Mouse (Mus musculus) ovary, postnatal 14 days (tissue): ENCODE results near the gene Lyzl4.

Experiments
- DNase-seq: peaks from one replicate; pipeline ENCODE4 v3.0.0; 2022; ENCODE audit warnings: low spot score

The Lyzl4 gene

GRCm38 (mm10) chr9:121642001-121642400, at the start of gene Lyzl4:
TSS of gene Lyzl4 (minus strand) at chr9:121642096.
- peak; percentile 73 for DNase-seq

- no peak for DNase-seq
Observed at GRCm38 (mm10) chr9:121690734-121691133, 48.8 kb upstream of the Lyzl4 start.

GRCm38 (mm10) chr9:121690200-121690651, 48.3 kb upstream of the Lyzl4 start:
- no peak for DNase-seq

- no peak for DNase-seq
Observed at GRCm38 (mm10) chr9:121684702-121685101, 42.8 kb upstream of the Lyzl4 start.

- no peak for DNase-seq
Observed at GRCm38 (mm10) chr9:121682037-121682680, 40.3 kb upstream of the Lyzl4 start.

- no peak for DNase-seq
Observed at GRCm38 (mm10) chr9:121681191-121681590, 39.3 kb upstream of the Lyzl4 start.

GRCm38 (mm10) chr9:121679549-121679948, 37.7 kb upstream of the Lyzl4 start:
- DNase-seq: peak; percentile 37

- no peak for DNase-seq
Observed at GRCm38 (mm10) chr9:121677476-121677875, 35.6 kb upstream of the Lyzl4 start.

GRCm38 (mm10) chr9:121677069-121677468, 35.2 kb upstream of the Lyzl4 start:
- no peak for DNase-seq

GRCm38 (mm10) chr9:121675556-121675955, 33.7 kb upstream of the Lyzl4 start:
- no peak for DNase-seq

GRCm38 (mm10) chr9:121675011-121675410, 33.1 kb upstream of the Lyzl4 start:
- DNase-seq: no peak

- DNase-seq: no peak
Observed at GRCm38 (mm10) chr9:121673716-121674115, 31.8 kb upstream of the Lyzl4 start.

- DNase-seq: no peak
Observed at GRCm38 (mm10) chr9:121672311-121672710, 30.4 kb upstream of the Lyzl4 start.

- DNase-seq: peak; percentile 47
Observed at GRCm38 (mm10) chr9:121671300-121671699, 29.4 kb upstream of the Lyzl4 start.

GRCm38 (mm10) chr9:121669348-121669791, 27.5 kb upstream of the Lyzl4 start:
- peak; percentile 67 for DNase-seq

GRCm38 (mm10) chr9:121667822-121668221, 25.9 kb upstream of the Lyzl4 start:
- DNase-seq: no peak

GRCm38 (mm10) chr9:121666957-121667630, 25.2 kb upstream of the Lyzl4 start:
- DNase-seq: no peak

GRCm38 (mm10) chr9:121664104-121664503, 22.2 kb upstream of the Lyzl4 start:
- no peak for DNase-seq

GRCm38 (mm10) chr9:121663467-121663866, 21.6 kb upstream of the Lyzl4 start:
- DNase-seq: no peak

- DNase-seq: no peak
Observed at GRCm38 (mm10) chr9:121659791-121660190, 17.9 kb upstream of the Lyzl4 start.

- no peak for DNase-seq
Observed at GRCm38 (mm10) chr9:121658248-121658647, 16.4 kb upstream of the Lyzl4 start.

GRCm38 (mm10) chr9:121657143-121657542, 15.2 kb upstream of the Lyzl4 start:
- DNase-seq: no peak

GRCm38 (mm10) chr9:121656322-121656721, 14.4 kb upstream of the Lyzl4 start:
- DNase-seq: no peak

GRCm38 (mm10) chr9:121653668-121654067, 11.8 kb upstream of the Lyzl4 start:
- no peak for DNase-seq
